Mouse (Mus musculus) G1E (cell line): ENCODE data around the gene Mum1. TPM values are rescaled to one million over a fixed set of nuclear protein-coding genes. Genes with fewer than 3 reads are reported as not detected.

Experiments
- ATAC-seq: 2 replicates; pipeline ENCODE4 v1.8.0; 2016; ENCODE audit warnings: mild to moderate bottlenecking; ENCODE audit not compliant: insufficient number of reproducible peaks, poor library complexity, low FRiP score, severe bottlenecking; ENCODE audit errors: extremely low read depth
- DNase-seq: peaks from one replicate; pipeline ENCODE4 v3.0.0; 2012; ENCODE audit warnings: low spot score
- H3K27me3 ChIP-seq: 2 replicates; pipeline ENCODE4 v1.6.1; 2012; ENCODE audit warnings: mild to moderate bottlenecking, low read length, inconsistent platforms; ENCODE audit not compliant: insufficient read depth
- H3K36me3 ChIP-seq: replicated peaks from 2 replicates; pipeline ENCODE3; 2012; ENCODE audit warnings: mild to moderate bottlenecking, inconsistent platforms
- H3K4me1 ChIP-seq: 2 replicates; pipeline ENCODE4 v1.6.1; 2012; ENCODE audit warnings: low read depth, low read length, inconsistent platforms, mixed read lengths; ENCODE audit not compliant: insufficient read depth
- H3K4me3 ChIP-seq: 2 replicates; pipeline ENCODE4 v1.5.1; 2012; ENCODE audit warnings: low read depth, mild to moderate bottlenecking, inconsistent platforms, low read length, moderate library complexity, mixed read lengths
- H3K9me3 ChIP-seq: replicated peaks from 2 replicates; pipeline ENCODE4 v1.6.1; 2012; ENCODE audit warnings: inconsistent platforms
- CTCF ChIP-seq: IDR thresholded peaks from 2 replicates; pipeline ENCODE4 v1.5.1; 2012; ENCODE audit warnings: low read depth, low read length, inconsistent platforms, mixed read lengths
- GATA1 ChIP-seq: IDR thresholded peaks from 2 replicates; pipeline ENCODE4 v1.6.1; 2012; ENCODE audit warnings: borderline replicate concordance, low read length, inconsistent platforms, mixed read lengths
- GATA2 ChIP-seq: IDR thresholded peaks from 2 replicates; pipeline ENCODE4 v1.6.1; 2012; ENCODE audit warnings: low read depth, low read length, inconsistent platforms, borderline replicate concordance
- POLR2AphosphoS5 ChIP-seq: IDR thresholded peaks from 2 replicates; pipeline ENCODE4 v1.6.1; 2012; ENCODE audit warnings: low read depth, low read length, inconsistent platforms; ENCODE audit not compliant: insufficient replicate concordance
- TAL1 ChIP-seq: conservative IDR thresholded peaks from 2 replicates; pipeline ENCODE4 v1.6.1; 2012; ENCODE audit warnings: low read depth, low read length, inconsistent platforms, mixed read lengths
- polyA plus RNA-seq: library from polyadenylated mRNA; stranded (reverse); fragments of >175 nt; gene quantifications from 2 replicates; pipeline ENCODE4 v1.2.3, GENCODE M21; 2012
- total RNA-seq, 2 experiments: library from RNA; stranded (forward) in 1 of 2; stranded (reverse) in 1 of 2; fragments of 200-1000 nt in 1 of 2; fragments of >200 nt in 1 of 2; fragmentation: Nextera tagmentation in 1 of 2; gene quantifications; 2 replicates each; pipeline ENCODE4 v1.2.3; 2014 to 2017

Mum1 gene
- total and polyA plus RNA-seq, 3 experiments = 16.9 to 56.1 (median 36.2) TPM

DNA sequence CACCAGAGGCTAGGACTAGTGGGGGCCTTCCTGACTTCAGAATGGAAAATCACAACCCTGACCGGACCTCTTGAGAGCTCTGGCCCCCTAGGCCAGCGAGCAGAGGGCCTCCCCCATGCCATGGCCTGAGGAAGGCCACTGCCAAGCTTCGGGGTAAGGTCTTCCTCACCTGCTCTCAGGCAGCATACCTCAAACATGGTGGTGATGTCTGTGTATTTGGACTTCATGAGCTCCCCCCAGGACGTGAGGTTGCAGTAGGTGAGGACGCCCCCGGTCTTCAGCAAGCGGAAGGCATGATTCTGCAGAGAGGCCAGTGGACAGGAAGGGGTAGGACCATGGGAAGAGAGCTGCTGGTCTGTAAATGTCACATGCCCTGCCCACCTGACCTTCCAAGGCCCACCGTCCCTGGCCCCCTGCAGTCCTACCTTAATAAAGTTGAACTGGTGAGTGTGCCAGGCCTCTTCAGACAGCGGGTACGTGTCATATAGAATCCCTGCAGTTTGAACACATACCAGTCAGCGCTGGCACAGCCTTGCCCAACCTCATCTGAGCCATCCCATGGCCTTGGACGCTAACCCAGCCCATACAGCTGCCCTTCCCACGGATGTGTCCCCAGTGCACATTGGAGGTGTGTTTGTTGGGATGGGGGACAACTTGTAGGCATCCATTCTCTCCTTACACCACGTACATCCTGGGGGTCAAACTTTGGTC, 32.7 kb downstream of the Mum1 start:
- no peaks in the 10 kb centered on the region; the same call in 1 of the 2 replicates for H3K27me3 ChIP-seq
- no peak overlapping the region for H3K4me3 ChIP-seq
- no peak for DNase-seq
- no peak for ATAC-seq
- TF ChIP-seq POLR2AphosphoS5 (no peak), GATA1 (no peak), CTCF (no peak), TAL1 (no peak), GATA2 (no peak)
- H3K36me3 ChIP-seq = peaks cover 70% of the 10 kb centered on the region
- H3K9me3 ChIP-seq = no peaks in the 10 kb centered on the region
- peaks cover 81% of the 10 kb centered on the region for H3K4me1 ChIP-seq

DNA sequence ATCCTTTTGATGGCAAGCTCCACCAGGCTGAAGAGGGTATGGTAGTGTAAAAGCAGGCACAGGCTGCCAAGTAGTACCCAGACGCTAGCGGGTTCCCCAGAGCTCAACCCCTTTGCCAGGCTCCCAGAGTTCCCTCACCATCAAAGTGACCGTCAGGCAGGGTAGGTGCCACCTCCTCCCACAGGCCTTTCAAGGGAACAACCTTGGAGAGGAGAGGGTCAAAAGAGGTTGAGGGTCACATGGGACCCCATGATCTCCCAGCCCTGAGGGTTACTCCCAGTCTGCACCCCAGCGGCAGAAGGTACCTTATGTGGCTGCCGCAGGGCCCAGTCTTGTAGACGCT, 33.2 kb downstream of the Mum1 start:
- Histone ChIP-seq H3K4me3 (no peak overlapping the region), H3K9me3 (no peaks in the 10 kb centered on the region), H3K36me3 (peaks cover 64% of the 10 kb centered on the region), H3K4me1 (peaks cover 84% of the 10 kb centered on the region), H3K27me3 (no peaks in the 10 kb centered on the region; the same call in 1 of the 2 replicates)
- ATAC-seq (no peak), DNase-seq (no peak)
- TF ChIP-seq TAL1 = no peak
- no peak for TF ChIP-seq GATA1
- no peak for TF ChIP-seq GATA2
- TF ChIP-seq CTCF = no peak
- no peak for TF ChIP-seq POLR2AphosphoS5

DNA sequence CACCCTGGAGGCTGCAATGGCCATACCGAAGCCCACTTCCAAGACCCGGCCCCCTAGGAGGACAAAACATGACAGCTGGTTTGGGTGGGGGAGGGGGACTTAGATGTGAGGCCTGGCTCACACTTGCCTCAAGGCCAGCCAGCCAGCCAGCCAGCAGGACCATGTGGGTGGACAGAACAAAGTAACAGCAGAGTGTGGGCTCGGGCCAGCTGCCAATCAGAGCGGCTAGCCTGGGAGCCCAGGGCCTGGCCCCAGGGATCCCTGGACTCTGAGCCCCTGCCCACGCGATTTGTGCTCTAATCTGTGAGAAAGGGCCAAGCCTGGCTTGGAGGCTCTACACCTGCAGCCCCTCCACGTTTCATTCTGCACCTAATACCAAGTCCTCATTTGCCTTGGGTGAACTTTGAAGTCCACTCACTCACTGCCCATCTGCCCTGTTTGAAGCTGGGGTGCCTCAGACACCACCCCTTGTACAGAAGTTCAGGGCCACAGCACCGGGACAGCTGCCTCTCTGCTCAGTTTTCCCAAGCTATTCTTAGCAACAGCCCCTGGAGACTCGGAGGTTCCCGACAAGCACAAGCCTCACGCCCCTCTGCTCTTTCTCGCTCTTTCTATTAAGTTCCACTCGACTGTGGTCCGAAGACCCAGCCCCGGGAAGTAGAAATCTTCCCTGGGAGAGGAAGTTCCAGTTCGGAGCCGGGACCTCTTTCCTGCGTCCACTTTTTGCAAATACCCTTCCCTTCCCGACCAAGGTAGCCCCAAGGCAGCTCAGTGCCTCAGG, 33.8 kb downstream of the Mum1 start:
- Histone ChIP-seq H3K4me1 (peaks cover 79% of the 10 kb centered on the region), H3K27me3 (no peaks in the 10 kb centered on the region), H3K36me3 (peaks cover 58% of the 10 kb centered on the region), H3K4me3 (peak overlapping the region; percentile 73; the same call in 1 of the 2 replicates), H3K9me3 (no peaks in the 10 kb centered on the region)
- no peak for DNase-seq
- ATAC-seq = no peak
- TF ChIP-seq GATA1 (no peak), POLR2AphosphoS5 (no peak), GATA2 (no peak), CTCF (no peak), TAL1 (no peak)

DNA sequence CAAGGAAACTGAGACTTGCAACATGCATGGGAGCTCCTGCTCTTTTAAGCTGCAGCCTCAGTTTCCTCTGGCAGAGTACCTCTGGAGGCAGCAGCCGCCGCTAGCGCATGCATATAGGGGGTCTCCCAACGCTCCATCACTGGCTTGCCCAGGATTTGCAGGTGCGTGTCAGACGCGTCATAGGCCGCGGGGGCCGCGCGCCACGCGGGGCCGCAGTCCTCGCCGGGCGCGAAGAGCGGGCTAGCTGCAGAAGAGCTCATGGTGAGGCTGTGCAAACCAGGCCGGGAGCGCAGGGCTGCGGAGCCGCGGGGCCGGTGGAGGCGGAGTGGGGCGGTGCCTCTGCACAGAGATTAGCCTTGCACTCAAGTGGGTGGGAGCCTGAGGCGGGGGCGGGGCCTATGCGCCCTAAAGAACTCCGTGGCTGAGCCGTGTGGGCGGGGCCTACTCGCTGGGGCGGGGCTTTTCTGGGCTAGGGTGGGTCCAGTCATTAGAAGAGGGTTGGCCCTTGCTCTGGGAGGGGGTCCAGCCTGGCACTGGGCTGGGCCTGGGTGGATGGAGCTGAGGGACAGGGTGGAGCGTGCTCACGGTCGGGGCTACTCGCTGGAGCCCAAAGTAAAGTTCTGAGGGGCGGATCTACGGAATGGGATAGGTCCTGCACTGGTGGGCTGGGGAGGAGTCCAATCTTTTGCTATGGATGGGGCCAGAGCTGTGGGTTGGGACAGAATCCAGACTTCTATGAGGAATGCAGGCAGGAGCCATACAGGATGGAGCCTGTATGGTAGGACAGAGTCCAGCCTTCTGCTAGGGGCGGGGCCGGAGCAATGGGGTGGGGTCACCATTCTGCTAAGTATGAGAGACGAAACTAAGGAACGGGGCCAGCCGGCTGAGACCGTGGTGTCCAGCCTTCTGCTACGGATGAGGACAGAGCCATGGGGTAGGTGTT, 34.7 kb downstream of the Mum1 start, which contains the start of the genes Gamt and Dazap1:
Gene Gamt (minus strand): TSS at position 371 of the 943 bp plus-strand sequence.
Gene Dazap1 (plus strand): TSS at position 845 of the 943 bp plus-strand sequence.
- Histone ChIP-seq H3K27me3 (no peaks in the 10 kb centered on the region), H3K36me3 (peaks cover 49% of the 10 kb centered on the region), H3K4me1 (peaks cover 76% of the 10 kb centered on the region), H3K9me3 (no peaks in the 10 kb centered on the region), H3K4me3 (peak within 1 kb of the TSS; percentile 73)
- DNase-seq (peak; percentile 83), ATAC-seq (peak; percentile 68)
- TF ChIP-seq CTCF (no peak), POLR2AphosphoS5 (peak; percentile 43; the same call in 1 of the 2 replicates), TAL1 (no peak), GATA1 (no peak), GATA2 (no peak)

DNA sequence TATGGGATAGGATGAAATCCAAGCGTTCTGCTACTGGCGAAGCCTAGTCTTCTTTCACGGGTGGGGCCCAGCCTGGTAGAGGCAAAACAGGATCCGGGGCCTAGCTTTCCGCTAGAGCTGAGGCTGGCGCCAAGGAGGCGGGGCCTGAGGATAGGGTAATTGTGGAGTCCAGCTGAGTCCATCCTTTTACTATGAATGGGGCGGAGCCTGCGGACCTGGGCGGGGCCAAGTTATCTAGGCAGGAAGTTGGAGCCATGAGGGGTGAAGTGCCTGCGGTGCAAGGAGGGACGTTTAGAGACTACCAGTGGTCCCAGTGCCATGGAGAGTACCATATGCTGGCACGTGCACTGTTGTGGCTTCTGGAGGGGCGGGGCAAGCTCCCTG, 35.3 kb downstream of the Mum1 start:
- Histone ChIP-seq H3K4me1 (peaks cover 75% of the 10 kb centered on the region), H3K27me3 (no peaks in the 10 kb centered on the region), H3K36me3 (peaks cover 47% of the 10 kb centered on the region), H3K4me3 (peak overlapping the region; percentile 73), H3K9me3 (no peaks in the 10 kb centered on the region)
- TF ChIP-seq POLR2AphosphoS5 (no peak), GATA1 (no peak), TAL1 (no peak), CTCF (no peak), GATA2 (no peak)
- ATAC-seq (peak; percentile 74), DNase-seq (peak; percentile 81)
